Mouse (Mus musculus): ENCODE data around the gene Gzmc. TPM values are rescaled to one million over a fixed set of nuclear protein-coding genes. Genes with fewer than 3 reads are reported as not detected.
"Not testable (repeated sequence)": the region's sequence is repeated elsewhere in the genome, so short reads cannot be mapped to it uniquely, and the experiment has no call there.

The Gzmc gene
- total and polyA plus RNA-seq, 3 experiments: not detected

DNA sequence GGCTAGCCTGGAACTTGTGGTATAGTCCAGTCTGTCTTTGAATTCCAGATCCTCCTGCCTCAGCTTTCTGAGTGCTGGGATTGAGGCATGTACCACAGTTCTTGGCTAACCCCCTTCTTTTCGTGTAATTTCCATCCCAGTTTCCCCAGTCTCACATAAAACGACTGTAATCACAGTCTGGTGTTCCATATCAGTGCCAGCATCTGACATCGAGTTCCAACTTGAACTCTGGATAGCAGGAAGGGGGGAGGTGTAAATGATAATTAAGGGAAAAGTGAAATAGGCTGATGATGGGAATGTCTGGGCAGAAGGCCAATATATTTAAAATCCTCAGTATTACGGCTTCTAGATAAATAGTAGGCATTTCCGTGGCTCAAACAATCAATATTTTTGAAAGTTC, 46.6 kb upstream of the Gzmc start:
- in situ Hi-C loops (cut with MboI; ENCODE audit: low pct_ligation_motif_present, low pct_unique_long_range_greater_than_20kb, low sequenced_read_pairs): no loop called here

DNA sequence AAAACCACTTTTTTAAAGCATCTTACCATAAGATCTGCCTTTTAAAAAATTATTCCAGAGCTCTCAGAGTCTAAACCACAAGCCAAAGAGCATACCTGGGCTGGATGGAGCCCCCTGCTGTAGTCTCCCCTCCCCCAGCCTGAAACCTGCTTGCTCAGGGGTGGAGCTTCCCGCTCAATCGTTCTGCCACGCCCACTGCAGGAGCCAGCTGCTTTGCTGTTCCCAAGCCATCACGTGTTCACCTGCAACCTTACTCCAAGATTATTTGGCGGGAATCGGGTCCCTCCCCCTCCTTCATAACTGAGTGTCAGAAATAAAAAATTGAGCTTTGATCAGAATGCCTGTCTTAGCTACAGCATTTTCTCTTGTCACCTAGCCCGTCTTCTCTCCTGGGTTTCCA, 44.2 kb upstream of the Gzmc start:
- H3K27me3 ChIP-seq (replicated peaks); H3K27ac ChIP-seq (ENCODE audit: insufficient read depth, low read depth); DNase-seq (ENCODE audit: extremely low read depth); H3K4me2 ChIP-seq (ENCODE audit: insufficient read depth, low read depth, poor library complexity, severe bottlenecking); H3K9ac ChIP-seq (ENCODE audit: insufficient read depth, low read depth); H3K4me3 ChIP-seq (replicated peaks in 1 of 3; ENCODE audit: low read depth in 2 of 3, low read length in 2 of 3, poor library complexity in 1 of 3); dilution Hi-C loops (cut with MboI; ENCODE audit: extremely low pct_ligation_motif_present, extremely low pct_unique_long_range_greater_than_20kb, low sequenced_read_pairs); H3K9me3 ChIP-seq (replicated peaks; ENCODE audit: low read length); H3K36me3 ChIP-seq (replicated peaks in 1 of 2; ENCODE audit: control insufficient read depth in 1 of 2, insufficient read depth in 1 of 2, low read length in 1 of 2); in situ Hi-C loops (cut with MboI; ENCODE audit: low pct_ligation_motif_present, low pct_unique_long_range_greater_than_20kb, low sequenced_read_pairs); H3K4me1 ChIP-seq (ENCODE audit: control insufficient read depth in 1 of 2, insufficient read depth in 2 of 2); H3K79me2 ChIP-seq (replicated peaks; ENCODE audit: control insufficient read depth, extremely low read depth, insufficient read depth, poor library complexity, severe bottlenecking): not testable (repeated sequence)

More for the DNA sequence above, 46.6 kb upstream of the Gzmc start:
- DNase-seq (ENCODE audit: extremely low read depth): no peak
- no peak overlapping the region for H3K4me3 ChIP-seq (replicated peaks in 1 of 3; ENCODE audit: low read depth in 2 of 3, low read length in 2 of 3, poor library complexity in 1 of 3)
- no peaks in the 10 kb centered on the region for H3K9me3 ChIP-seq (replicated peaks; ENCODE audit: low read length)
- H3K27me3 ChIP-seq (replicated peaks): peaks cover 5% of the 10 kb centered on the region
- H3K79me2 ChIP-seq (replicated peaks; ENCODE audit: control insufficient read depth, extremely low read depth, insufficient read depth, poor library complexity, severe bottlenecking): no peaks in the 10 kb centered on the region
- no peaks in the 10 kb centered on the region for H3K36me3 ChIP-seq (replicated peaks in 1 of 2; ENCODE audit: control insufficient read depth in 1 of 2, insufficient read depth in 1 of 2, low read length in 1 of 2)
- peaks cover 0 to 10% of the 10 kb centered on the region in 2 experiments; a peak in 1 of 4 replicates for H3K4me1 ChIP-seq (ENCODE audit: control insufficient read depth in 1 of 2, insufficient read depth in 2 of 2)
- no peak overlapping the region for H3K4me2 ChIP-seq (ENCODE audit: insufficient read depth, low read depth, poor library complexity, severe bottlenecking)
- no peak overlapping the region for H3K27ac ChIP-seq (ENCODE audit: insufficient read depth, low read depth)
- TF ChIP-seq E2F4 (IDR thresholded peaks at IDR 0.05; ENCODE audit: insufficient replicate concordance, low read depth, low read length) (no peak), RAD21 (IDR thresholded peaks at IDR 0.05; ENCODE audit: low read depth, low read length) (no peak), CHD2 (IDR thresholded peaks at IDR 0.05; ENCODE audit: low read length) (no peak), ETS1 (conservative IDR thresholded peaks at IDR 0.05; ENCODE audit: low read depth, low read length) (no peak), TCF12 (IDR thresholded peaks at IDR 0.05; ENCODE audit: low read depth, low read length) (no peak), SMC3 (IDR thresholded peaks at IDR 0.05; ENCODE audit: low read depth, low read length) (no peak), CTCF (conservative IDR thresholded peaks at IDR 0.05 in 1 of 2, IDR thresholded peaks at IDR 0.05 in 1 of 2; ENCODE audit: low read depth in 2 of 2, low read length in 2 of 2) (no peak), UBTF (IDR thresholded peaks at IDR 0.05; ENCODE audit: low read depth, low read length) (no peak), ELF1 (IDR thresholded peaks at IDR 0.05; ENCODE audit: low read depth, low read length) (no peak), ZC3H11A (IDR thresholded peaks at IDR 0.05; ENCODE audit: low read depth, low read length) (no peak)
- dilution Hi-C loops (cut with MboI; ENCODE audit: extremely low pct_ligation_motif_present, extremely low pct_unique_long_range_greater_than_20kb, low sequenced_read_pairs): no loop called here
- no peak overlapping the region for H3K9ac ChIP-seq (ENCODE audit: insufficient read depth, low read depth)

DNA sequence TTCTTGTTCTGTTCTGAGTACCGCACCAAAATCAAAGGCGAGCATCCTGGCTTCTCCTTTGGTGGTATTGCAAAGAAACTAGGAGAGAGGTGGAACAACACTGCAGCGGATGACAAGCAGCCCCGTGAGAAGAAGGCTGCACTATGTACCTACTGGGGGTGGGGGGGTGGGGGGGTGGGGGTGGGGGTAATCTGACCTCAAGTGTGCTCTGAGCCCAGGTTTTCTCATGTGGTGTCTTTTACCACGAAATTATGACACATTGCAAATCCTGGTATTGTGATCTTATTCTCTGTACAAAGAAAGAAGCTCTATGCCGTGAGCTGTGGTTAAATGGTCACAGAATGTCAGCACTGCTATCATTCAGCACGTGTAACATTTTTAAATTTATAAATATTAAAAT, 41.6 kb upstream of the Gzmc start:
- H3K79me2 ChIP-seq (replicated peaks; ENCODE audit: control insufficient read depth, extremely low read depth, insufficient read depth, poor library complexity, severe bottlenecking); dilution Hi-C loops (cut with MboI; ENCODE audit: extremely low pct_ligation_motif_present, extremely low pct_unique_long_range_greater_than_20kb, low sequenced_read_pairs); in situ Hi-C loops (cut with MboI; ENCODE audit: low pct_ligation_motif_present, low pct_unique_long_range_greater_than_20kb, low sequenced_read_pairs): not testable (repeated sequence)

More for the DNA sequence above, 41.6 kb upstream of the Gzmc start:
- not testable (repeated sequence) for H3K4me2 ChIP-seq (ENCODE audit: insufficient read depth, low read depth, poor library complexity, severe bottlenecking); H3K9ac ChIP-seq (ENCODE audit: insufficient read depth, low read depth); H3K36me3 ChIP-seq (replicated peaks in 1 of 2; ENCODE audit: control insufficient read depth in 1 of 2, insufficient read depth in 1 of 2, low read length in 1 of 2); H3K9me3 ChIP-seq (replicated peaks; ENCODE audit: low read length); H3K4me1 ChIP-seq (ENCODE audit: control insufficient read depth in 1 of 2, insufficient read depth in 2 of 2); DNase-seq (ENCODE audit: extremely low read depth); H3K4me3 ChIP-seq (replicated peaks in 1 of 3; ENCODE audit: low read depth in 2 of 3, low read length in 2 of 3, poor library complexity in 1 of 3); H3K27ac ChIP-seq (ENCODE audit: insufficient read depth, low read depth); H3K27me3 ChIP-seq (replicated peaks)

All from CH12.LX (cell line).